ENCODE assay signal across 23 mouse cellular contexts in the genomic region with DNA sequence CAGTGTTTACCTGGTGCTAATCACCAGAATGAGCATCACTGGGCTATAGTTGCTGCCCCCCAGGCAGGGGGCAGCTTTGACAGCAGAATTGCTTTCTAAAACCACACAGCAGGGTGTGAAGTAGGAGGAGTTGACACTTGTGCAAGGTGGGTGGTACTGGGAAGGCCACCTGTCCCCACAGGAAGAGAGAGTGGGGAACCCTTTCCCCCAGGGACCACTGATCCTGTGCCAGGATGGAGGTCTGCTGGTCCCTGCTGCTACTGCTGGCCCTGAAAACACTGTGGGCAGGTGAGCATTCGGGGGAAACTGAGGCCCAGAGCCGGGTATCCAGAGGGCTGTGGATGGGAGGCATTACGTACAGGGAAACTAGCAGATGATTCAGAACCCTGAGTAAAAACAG. TPM values are rescaled to one million over a fixed set of nuclear protein-coding genes. Genes with fewer than 3 reads are reported as not detected.
"Had no signal": no experiment of that assay in that cellular context is flagged by ENCODE, and none has a peak within 500 bp of the region (broad histone marks: within the 10 kb centered on the region; RNA-seq: fewer than 3 reads in every experiment).

No protein-coding gene starts in this region.

- H3K4me3 ChIP-seq: left cerebral cortex, adult 2 months; liver, embryonic 13.5 days; midbrain, embryonic 12.5 days; midbrain, embryonic 15.5 days; neural tube, embryonic 13.5 days had no signal

- DNase-seq: kidney, adult 18-20 months; kidney, adult 9 months; kidney, postnatal 14 days; kidney, postnatal 4 days; layer of hippocampus, postnatal 36 days; liver, embryonic 13.5 days; lung, embryonic 14.5 days; retina, postnatal 1 day; right cerebral cortex, postnatal 25 days; thymus, adult 18-20 months; thymus, postnatal 36 days had no signal

- H3K27ac ChIP-seq: left cerebral cortex, adult 2 months; liver, embryonic 13.5 days; macrophage; midbrain, embryonic 12.5 days; midbrain, embryonic 15.5 days; neural tube, embryonic 13.5 days had no signal

RNA-seq across cellular contexts. Expression of gene Gzmm, which starts 0.4 kb away (rescaled TPM):
- polyA plus RNA-seq: macrophage had no signal

RNA-seq across cellular contexts. Expression of gene Madcam1, which starts 24.8 kb away (rescaled TPM):
- total RNA-seq: layer of hippocampus, adult 18-20 months; layer of hippocampus, postnatal 36 days; left cerebral cortex, adult 2 months; left cerebral cortex, postnatal 36 days; liver, adult 2 months; megakaryocyte, adult 5-6 weeks; neutrophil, adult 5-6 weeks had no signal
- polyA plus RNA-seq: liver, adult 2 months; lung, postnatal 0 days; macrophage; testis, adult 2 months had no signal
